Mouse (Mus musculus): ENCODE results near the gene Lrmda. TPM values are rescaled to one million over a fixed set of nuclear protein-coding genes. Genes with fewer than 3 reads are reported as not detected.

The Lrmda gene
- polyA plus RNA-seq (2017; shearing (Covaris generic)): 0.51 TPM

GRCm38 (mm10) chr14:22019252-22019948 lies at the start of gene Lrmda:
Lrmda (plus strand) TSS chr14:22019712.

GRCm38 (mm10) chr14:21989291-21989913 lies 30.1 kb upstream of the Lrmda start, which contains the start of gene Zfp503:
Zfp503 (minus strand) TSS chr14:21989601.

Other genes starting within 250 kb of the Lrmda start
- gene Vdac2, start 194.5 kb upstream of the Lrmda start, polyA plus RNA-seq (2017; shearing (Covaris generic)): 178 TPM
- gene Comtd1, start 170.7 kb upstream of the Lrmda start, polyA plus RNA-seq (2017; shearing (Covaris generic)): 37.0 TPM
- not detected for gene Zfp503, start 30.1 kb upstream of the Lrmda start, polyA plus RNA-seq (2017; shearing (Covaris generic))

All from activated CD4-positive, CD25-positive, alpha-beta regulatory T cell, adult 9 weeks (primary cell).